Mouse (Mus musculus) adrenal gland, postnatal 4 days (tissue): ENCODE measurements around the gene Sh3bp5. TPM values are rescaled to one million over a fixed set of nuclear protein-coding genes. Genes with fewer than 3 reads are reported as not detected.

Source experiments
- DNase-seq, 2 experiments: peaks; one replicate each; pipeline ENCODE4 v3.0.0; 2021 to 2022; ENCODE audit warnings: low spot score in 2 of 2, mixed read lengths in 2 of 2
- total RNA-seq, 2 experiments: library from RNA; stranded (reverse); gene quantifications; 2 replicates each; pipeline ENCODE4 v1.2.3; 2021

Gene Sh3bp5
- total RNA-seq, 2 experiments from 2014 or later = 136 to 140 TPM

GRCm38 (mm10) chr14:31394822-31395532, 40.9 kb downstream of the Sh3bp5 start:
- DNase-seq = no peak

- no peak for DNase-seq
Measured at GRCm38 (mm10) chr14:31393936-31394630, 41.8 kb downstream of the Sh3bp5 start.

- DNase-seq = no peak
Measured at GRCm38 (mm10) chr14:31393546-31393890, 42.4 kb downstream of the Sh3bp5 start.

GRCm38 (mm10) chr14:31392873-31393545, 42.9 kb downstream of the Sh3bp5 start:
- no peak for DNase-seq

GRCm38 (mm10) chr14:31392300-31392699, 43.6 kb downstream of the Sh3bp5 start:
- no peak for DNase-seq

GRCm38 (mm10) chr14:31389421-31390147, 46.3 kb downstream of the Sh3bp5 start:
- no peak for DNase-seq

- DNase-seq = no peak
Measured at GRCm38 (mm10) chr14:31388086-31388872, 47.6 kb downstream of the Sh3bp5 start.

GRCm38 (mm10) chr14:31387301-31387981, 48.4 kb downstream of the Sh3bp5 start:
- DNase-seq = no peak

GRCm38 (mm10) chr14:31385977-31386697, 49.7 kb downstream of the Sh3bp5 start:
- DNase-seq = peak; percentile 55 to 73

- DNase-seq = no peak
Measured at GRCm38 (mm10) chr14:31385406-31385805, 50.5 kb downstream of the Sh3bp5 start.

GRCm38 (mm10) chr14:31384366-31385323, 51.2 kb downstream of the Sh3bp5 start:
- DNase-seq = peak in 1 of 2 experiments; percentile 43

- no peak for DNase-seq
Measured at GRCm38 (mm10) chr14:31383470-31384050, 52.3 kb downstream of the Sh3bp5 start.

- no peak for DNase-seq
Measured at GRCm38 (mm10) chr14:31382276-31382675, 53.6 kb downstream of the Sh3bp5 start.

- DNase-seq = no peak
Measured at GRCm38 (mm10) chr14:31376331-31376730, 59.5 kb downstream of the Sh3bp5 start.

GRCm38 (mm10) chr14:31374390-31374789, 61.5 kb downstream of the Sh3bp5 start:
- no peak for DNase-seq

- DNase-seq = no peak
Measured at GRCm38 (mm10) chr14:31369377-31369776, 66.5 kb downstream of the Sh3bp5 start.

GRCm38 (mm10) chr14:31367951-31368350, 67.9 kb downstream of the Sh3bp5 start:
- DNase-seq = no peak

- DNase-seq = peak in 1 of 2 experiments; percentile 55
Measured at GRCm38 (mm10) chr14:31365350-31365749, 70.5 kb downstream of the Sh3bp5 start.
